Mouse (Mus musculus) E14TG2a.4 (cell line): ENCODE data around the gene Fam129b.

Source experiments
- CTCF ChIP-seq: conservative IDR thresholded peaks from 2 replicates; pipeline ENCODE4 v1.5.1; 2014; ENCODE audit warnings: low read length
- POU5F1 ChIP-seq: IDR thresholded peaks from 2 replicates; pipeline ENCODE4 v1.6.1; 2014; ENCODE audit warnings: low read length, borderline replicate concordance

DNA sequence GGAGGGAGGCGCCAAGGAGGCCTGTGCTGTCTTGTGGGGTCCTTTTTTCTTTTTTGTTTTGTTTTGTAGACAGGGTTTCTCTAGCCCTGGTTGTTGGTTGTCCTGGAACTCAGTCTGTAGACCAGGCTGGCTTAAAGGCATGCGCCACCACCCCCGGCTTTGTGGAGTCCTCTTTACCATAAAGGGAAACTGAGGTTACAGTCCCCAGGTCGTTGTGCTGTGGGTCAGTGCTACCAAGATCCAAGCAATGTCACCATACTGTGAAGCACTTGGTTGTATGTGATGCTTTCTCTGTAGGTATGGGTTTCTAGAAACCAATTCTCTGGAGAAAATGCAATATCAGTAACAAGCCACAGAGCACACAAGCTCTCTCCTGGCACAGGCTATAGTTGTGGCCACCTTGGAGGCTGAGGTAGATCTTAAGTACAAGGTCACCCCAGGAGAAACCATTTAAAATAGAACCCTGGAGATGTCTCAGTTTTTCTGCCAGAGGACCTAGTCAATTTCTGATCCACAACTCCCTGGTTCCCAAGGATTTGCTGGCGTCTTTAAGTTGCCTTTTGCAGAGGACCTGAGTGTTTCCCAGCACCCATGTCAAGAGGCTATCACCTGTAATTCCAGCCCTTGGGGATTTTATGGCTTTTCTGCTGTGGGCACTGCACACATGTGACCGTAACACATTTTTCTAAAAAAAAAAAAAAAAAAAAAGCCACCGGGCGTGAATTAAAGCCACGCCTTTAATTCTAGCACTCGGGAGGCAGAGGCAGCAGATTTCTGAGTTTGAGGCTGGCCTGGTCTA, 88.9 kb downstream of the Fam129b start:
- TF ChIP-seq CTCF (no peak), POU5F1 (no peak)
